Mouse (Mus musculus) stomach, embryonic 16.5 days (tissue): ENCODE data around the gene Adig. TPM values are rescaled to one million over a fixed set of nuclear protein-coding genes. Genes with fewer than 3 reads are reported as not detected.

Experiments used
- ATAC-seq: fragments of 200-750 bp; cut with Nextera tagmentation; 2 replicates; pipeline ENCODE4 v1.8.0; 2017; ENCODE audit warnings: moderate number of reproducible peaks, moderate TSS enrichment; ENCODE audit not compliant: insufficient read depth, low FRiP score
- H3K27ac ChIP-seq: fragments of 300-500 bp; sonication (generic); 2 replicates; pipeline ENCODE4 v1.5.1; 2014; ENCODE audit warnings: low read length
- H3K27me3 ChIP-seq: fragments of 300-500 bp; sonication (generic); 2 replicates; pipeline ENCODE4 v1.6.1; 2014; ENCODE audit warnings: low read length, control low read depth, mixed read lengths; ENCODE audit not compliant: control insufficient read depth, insufficient read depth
- H3K36me3 ChIP-seq: fragments of 300-500 bp; sonication (generic); 2 replicates; pipeline ENCODE4 v1.6.1; 2014; ENCODE audit warnings: low read length; ENCODE audit not compliant: control insufficient read depth, insufficient read depth
- H3K4me1 ChIP-seq: fragments of 300-500 bp; sonication (generic); 2 replicates; pipeline ENCODE4 v1.6.1; 2014; ENCODE audit warnings: low read length, control low read depth, mixed read lengths; ENCODE audit not compliant: control insufficient read depth, insufficient read depth
- H3K4me2 ChIP-seq: fragments of 300-500 bp; sonication (generic); 2 replicates; pipeline ENCODE4 v1.6.1; 2014; ENCODE audit warnings: low read depth, low read length, mixed read lengths
- H3K4me3 ChIP-seq: fragments of 300-500 bp; sonication (generic); replicated peaks from 2 replicates; pipeline ENCODE4 v1.5.1; 2014; ENCODE audit warnings: mild to moderate bottlenecking, low read length
- H3K9ac ChIP-seq: fragments of 300-500 bp; sonication (generic); 2 replicates; pipeline ENCODE4 v1.6.1; 2014; ENCODE audit warnings: low read length
- H3K9me3 ChIP-seq: fragments of 300-500 bp; sonication (generic); replicated peaks from 2 replicates; pipeline ENCODE4 v1.6.1; 2016; ENCODE audit warnings: low read length, control low read depth; ENCODE audit not compliant: control insufficient read depth
- WGBS: fragments of 180-500 bp; shearing (Covaris S2); extraction: QIAGEN DNeasy Blood & Tissue Kit; methylation state at CpG from one replicate; pipeline ENCODE4 v1.1.7; 2014; 5-methylcytosine and 5-hydroxymethylcytosine counted together
- polyA plus RNA-seq: library from polyadenylated mRNA; unstranded; fragments of >200 nt; fragmentation: Nextera tagmentation; extraction: Ambion mirVana; gene quantifications from 2 replicates; pipeline ENCODE4 v1.2.1, GENCODE M21; 2015

The Adig gene
- polyA plus RNA-seq, 1 experiment from 2014 or later: 1.9 TPM

DNA sequence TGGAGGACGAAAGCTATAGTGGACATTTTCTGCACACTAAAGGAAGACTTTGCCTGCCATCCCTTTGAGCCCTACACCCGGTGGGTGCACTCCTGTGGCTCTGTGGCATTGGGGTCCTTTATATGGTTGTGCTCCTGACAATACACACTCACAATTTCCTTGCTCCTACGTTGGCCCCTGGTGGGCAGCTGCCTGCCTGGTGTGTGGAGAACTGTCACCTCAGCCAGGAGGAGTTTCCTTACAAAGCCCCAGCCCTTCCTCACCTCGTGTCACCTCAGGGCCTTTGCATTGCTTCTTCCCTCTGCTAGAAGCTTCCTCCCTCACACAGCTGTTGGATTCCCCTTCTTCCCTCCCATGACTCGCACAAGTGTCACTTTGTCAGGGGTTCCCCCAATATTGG, 4.1 kb downstream of the Adig start:
- no peak overlapping the region for H3K27ac ChIP-seq
- H3K4me2 ChIP-seq: no peak overlapping the region
- ATAC-seq: no peak
- WGBS: 82% methylated on average over 5 of the region's 5 CpGs
- H3K9me3 ChIP-seq: no peaks in the 10 kb centered on the region
- H3K4me1 ChIP-seq: no peaks in the 10 kb centered on the region; the same call in 1 of the 2 replicates
- no peak overlapping the region for H3K9ac ChIP-seq
- H3K36me3 ChIP-seq: no peaks in the 10 kb centered on the region
- H3K4me3 ChIP-seq: no peak overlapping the region
- H3K27me3 ChIP-seq: no peaks in the 10 kb centered on the region

DNA sequence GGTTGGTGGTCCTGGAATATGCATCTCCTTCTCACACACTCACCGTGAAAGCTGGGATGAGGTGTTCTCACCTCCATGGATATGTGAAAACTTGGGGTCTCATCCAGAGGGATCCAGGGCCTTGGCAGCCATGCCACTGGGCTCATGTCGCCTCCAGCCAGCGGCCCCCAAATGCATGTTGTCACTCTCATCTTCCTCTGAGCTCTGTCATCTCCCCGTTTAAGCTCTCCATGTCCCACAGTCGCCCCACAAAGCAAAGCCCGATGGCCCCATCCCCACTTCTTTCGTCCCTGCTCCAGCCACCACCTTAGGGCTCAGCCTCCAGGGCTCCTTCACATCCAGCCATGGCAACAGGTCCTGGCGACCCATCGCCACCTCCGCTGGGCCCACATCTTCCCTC, 4.6 kb downstream of the Adig start:
- 91% methylated on average over 10 of the region's 10 CpGs for WGBS
- no peak overlapping the region for H3K4me3 ChIP-seq
- no peaks in the 10 kb centered on the region for H3K27me3 ChIP-seq
- ATAC-seq: no peak
- H3K4me2 ChIP-seq: no peak overlapping the region
- H3K27ac ChIP-seq: no peak overlapping the region
- H3K36me3 ChIP-seq: no peaks in the 10 kb centered on the region
- no peaks in the 10 kb centered on the region; the same call in 1 of the 2 replicates for H3K4me1 ChIP-seq
- no peaks in the 10 kb centered on the region for H3K9me3 ChIP-seq
- H3K9ac ChIP-seq: no peak overlapping the region

DNA sequence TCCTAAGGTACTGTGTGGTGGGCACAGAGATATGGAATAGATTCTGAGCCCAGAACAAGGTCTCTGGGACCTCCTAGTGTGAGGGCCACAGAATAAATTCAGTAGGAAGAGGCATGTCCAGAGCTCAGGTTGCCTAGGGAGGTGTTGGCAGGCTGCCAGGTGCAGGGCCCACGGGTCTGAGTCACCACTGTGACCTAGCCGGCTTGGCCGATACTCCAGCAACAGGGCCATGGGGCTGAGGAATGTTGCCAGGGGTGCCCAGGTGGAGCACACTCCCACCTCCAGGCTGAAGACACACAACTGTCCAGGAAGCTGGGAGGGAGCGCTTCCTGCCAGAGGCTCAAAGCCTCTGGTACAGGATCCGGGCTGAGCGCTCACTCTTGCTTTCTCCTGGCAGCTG, 8.3 kb downstream of the Adig start:
- H3K9ac ChIP-seq: no peak overlapping the region
- H3K4me2 ChIP-seq: no peak overlapping the region
- no peaks in the 10 kb centered on the region; the same call in 1 of the 2 replicates for H3K4me1 ChIP-seq
- H3K36me3 ChIP-seq: no peaks in the 10 kb centered on the region
- H3K27me3 ChIP-seq: no peaks in the 10 kb centered on the region
- no peaks in the 10 kb centered on the region for H3K9me3 ChIP-seq
- H3K27ac ChIP-seq: peak overlapping the region; percentile 80
- no peak overlapping the region for H3K4me3 ChIP-seq
- WGBS: 57% methylated on average over 6 of the region's 6 CpGs
- peak; percentile 63 for ATAC-seq

DNA sequence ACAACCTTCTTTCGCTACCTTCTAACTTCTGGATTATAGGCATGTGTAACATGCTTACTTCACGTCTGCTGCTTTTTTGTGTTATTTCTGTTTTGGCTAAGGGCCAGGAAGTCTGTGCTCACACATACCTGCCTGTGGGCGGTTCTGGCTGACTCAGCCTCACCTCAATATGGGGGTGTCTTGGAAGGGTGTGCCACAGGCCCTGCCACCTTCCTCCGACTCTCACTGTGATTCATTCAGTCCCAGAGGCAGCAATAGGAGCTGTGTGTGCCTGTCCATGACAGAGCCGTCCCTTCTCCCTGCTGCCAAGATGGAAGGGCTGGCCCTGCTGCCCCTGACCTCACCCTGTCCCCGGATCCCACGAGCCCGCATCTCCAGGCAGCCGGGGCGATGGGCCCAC, 10.1 kb downstream of the Adig start, which contains the start of gene Arhgap40:
Gene Arhgap40 (plus strand): TSS at position 269 of the 400 bp plus-strand sequence.
- peak within 1 kb of the TSS; percentile 80; the same call in 1 of the 2 replicates for H3K27ac ChIP-seq
- peak; percentile 86; the same call in 1 of the 2 replicates for ATAC-seq
- no peaks in the 10 kb centered on the region for H3K9me3 ChIP-seq
- no peaks in the 10 kb centered on the region; the same call in 1 of the 2 replicates for H3K4me1 ChIP-seq
- H3K9ac ChIP-seq: 0 out of 2 replicates have a peak within 1 kb of the TSS, but pooled peaks have one; percentile 32
- no peaks in the 10 kb centered on the region for H3K36me3 ChIP-seq
- no peaks in the 10 kb centered on the region for H3K27me3 ChIP-seq
- no peak within 1 kb of the TSS for H3K4me2 ChIP-seq
- no peak within 1 kb of the TSS for H3K4me3 ChIP-seq
- 65% methylated on average over 10 of the region's 10 CpGs for WGBS

DNA sequence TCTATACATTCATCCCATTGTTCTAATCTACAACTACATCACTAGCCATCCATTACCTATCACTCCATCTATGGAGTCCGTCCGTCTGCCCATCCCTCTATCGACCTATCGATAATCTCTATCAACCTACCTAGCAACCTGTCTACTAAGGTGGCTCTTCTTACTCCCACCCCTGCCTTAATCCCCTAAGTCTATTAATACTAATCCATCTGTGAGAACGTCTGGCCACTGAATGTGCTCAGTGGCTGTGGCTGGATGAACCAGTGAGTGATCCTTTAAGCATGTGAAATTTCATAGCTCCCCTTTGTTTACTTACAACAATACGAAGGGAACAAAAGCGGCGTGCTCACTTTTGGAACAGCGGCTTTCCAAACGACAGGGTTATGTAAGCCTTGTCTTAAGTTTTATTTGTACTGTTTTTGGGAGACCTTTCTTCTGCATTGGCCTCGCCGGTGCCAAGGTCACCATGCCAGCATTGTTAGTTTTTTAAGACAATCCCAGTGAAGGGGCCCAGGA, 11.5 kb downstream of the Adig start:
- WGBS: 64% methylated on average over 12 of the region's 12 CpGs
- no peak overlapping the region for H3K27ac ChIP-seq
- H3K4me2 ChIP-seq: no peak overlapping the region
- H3K9ac ChIP-seq: no peak overlapping the region
- H3K9me3 ChIP-seq: no peaks in the 10 kb centered on the region
- ATAC-seq: no peak
- no peaks in the 10 kb centered on the region for H3K36me3 ChIP-seq
- H3K27me3 ChIP-seq: no peaks in the 10 kb centered on the region
- no peak overlapping the region for H3K4me3 ChIP-seq
- no peaks in the 10 kb centered on the region; the same call in 1 of the 2 replicates for H3K4me1 ChIP-seq

DNA sequence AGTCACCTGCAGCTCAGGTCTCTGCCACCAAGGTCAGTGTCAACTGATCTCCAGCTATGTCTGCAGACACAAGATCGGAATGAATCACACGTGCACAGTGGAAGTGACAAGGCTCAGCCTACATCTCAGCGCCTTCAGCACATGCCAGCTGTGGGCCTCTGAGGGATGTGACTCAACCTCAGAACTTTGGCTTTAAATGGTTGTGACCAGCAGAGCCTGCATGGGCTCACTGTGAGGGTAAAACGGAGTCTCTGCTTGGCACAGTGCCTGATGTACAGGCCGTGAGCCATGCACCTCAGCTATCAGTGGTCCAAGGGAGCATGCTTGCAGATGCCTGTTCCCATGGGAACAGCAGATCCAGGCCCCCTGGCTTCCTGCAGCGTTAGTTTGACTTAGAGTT, 16.2 kb downstream of the Adig start:
- H3K4me2 ChIP-seq: no peak overlapping the region
- H3K4me1 ChIP-seq: no peaks in the 10 kb centered on the region
- H3K9ac ChIP-seq: no peak overlapping the region
- ATAC-seq: no peak
- no peak overlapping the region for H3K4me3 ChIP-seq
- no peak overlapping the region for H3K27ac ChIP-seq
- H3K27me3 ChIP-seq: no peaks in the 10 kb centered on the region
- WGBS: 60% methylated on average over 6 of the region's 6 CpGs
- H3K36me3 ChIP-seq: no peaks in the 10 kb centered on the region
- no peaks in the 10 kb centered on the region for H3K9me3 ChIP-seq

DNA sequence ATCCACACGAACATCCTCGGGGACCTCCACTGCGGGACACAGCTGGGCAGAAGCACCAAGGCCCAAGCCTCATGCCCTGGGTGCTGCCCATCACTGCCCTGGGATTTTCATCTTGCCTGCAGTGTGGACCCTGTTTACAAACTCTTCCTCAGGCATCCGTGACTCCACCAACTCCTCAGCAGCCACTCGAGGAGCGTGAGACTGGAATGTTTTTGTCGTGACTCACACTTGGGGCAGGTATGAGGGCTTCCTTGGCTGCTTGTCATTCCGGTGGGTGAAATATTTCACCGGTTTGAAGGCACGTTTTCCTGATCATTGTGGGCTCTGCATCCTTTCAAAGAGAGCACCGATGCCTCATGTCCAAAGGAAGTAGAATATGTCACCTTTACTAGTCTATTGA, 16.7 kb downstream of the Adig start:
- Histone ChIP-seq H3K36me3 (no peaks in the 10 kb centered on the region), H3K9ac (no peak overlapping the region), H3K27me3 (no peaks in the 10 kb centered on the region), H3K4me1 (no peaks in the 10 kb centered on the region), H3K9me3 (no peaks in the 10 kb centered on the region), H3K4me3 (no peak overlapping the region), H3K4me2 (no peak overlapping the region), H3K27ac (no peak overlapping the region)
- 66% methylated on average over 11 of the region's 11 CpGs for WGBS
- no peak for ATAC-seq

DNA sequence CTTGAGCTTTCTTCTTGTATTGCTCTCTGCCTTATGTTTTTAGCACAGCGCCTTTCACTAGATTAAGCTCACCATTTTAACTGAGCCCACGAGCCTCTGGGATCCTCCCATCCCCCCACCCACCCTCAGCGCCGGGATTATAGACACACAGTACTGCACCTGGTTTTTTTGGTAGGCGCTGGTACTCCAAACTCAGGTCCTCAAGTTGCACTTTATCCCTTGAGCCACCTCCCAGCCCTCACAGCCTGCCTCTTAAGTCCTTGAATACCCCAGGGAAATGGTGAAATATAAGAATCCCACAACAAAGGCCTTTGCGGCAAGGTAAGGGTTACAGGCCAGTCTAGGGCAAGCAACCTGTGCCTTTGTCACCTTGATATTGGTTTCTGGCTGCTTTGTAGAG, 17.4 kb downstream of the Adig start:
- no peak overlapping the region for H3K4me3 ChIP-seq
- WGBS: 76% methylated on average over 6 of the region's 6 CpGs
- no peak overlapping the region for H3K27ac ChIP-seq
- no peak for ATAC-seq
- H3K4me1 ChIP-seq: no peaks in the 10 kb centered on the region
- no peaks in the 10 kb centered on the region for H3K36me3 ChIP-seq
- no peaks in the 10 kb centered on the region for H3K9me3 ChIP-seq
- no peaks in the 10 kb centered on the region for H3K27me3 ChIP-seq
- no peak overlapping the region for H3K9ac ChIP-seq
- H3K4me2 ChIP-seq: no peak overlapping the region

DNA sequence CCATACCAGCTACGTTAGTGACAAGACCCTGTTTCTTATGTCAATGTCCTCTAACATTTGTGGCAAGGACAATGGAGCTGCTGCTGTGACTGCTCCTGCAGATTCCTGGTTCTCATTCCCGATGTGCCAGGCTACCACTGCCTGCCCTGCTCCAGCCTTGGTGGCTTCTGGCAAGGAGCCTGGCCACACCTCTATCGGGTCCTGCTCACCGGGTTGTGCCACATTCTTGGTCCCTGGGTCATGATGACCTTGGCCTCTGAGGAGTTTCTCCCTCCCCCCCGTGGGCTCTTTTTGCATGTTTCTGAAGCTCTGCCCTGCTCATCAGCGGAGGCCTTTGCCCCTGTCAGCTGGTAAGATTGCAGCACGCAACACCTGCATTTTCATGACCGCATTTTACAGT, 20.6 kb downstream of the Adig start:
- 61% methylated on average over 8 of the region's 8 CpGs for WGBS
- no peaks in the 10 kb centered on the region for H3K27me3 ChIP-seq
- no peak overlapping the region for H3K9ac ChIP-seq
- H3K4me1 ChIP-seq: no peaks in the 10 kb centered on the region
- no peak overlapping the region for H3K4me3 ChIP-seq
- no peak overlapping the region for H3K4me2 ChIP-seq
- no peaks in the 10 kb centered on the region for H3K9me3 ChIP-seq
- ATAC-seq: no peak
- no peak overlapping the region for H3K27ac ChIP-seq
- H3K36me3 ChIP-seq: no peaks in the 10 kb centered on the region
